Mouse (Mus musculus): ENCODE measurements at regions not wholly inside any gene's neighbourhood (a gene's known extent, or its start where the extent isn't known, plus 50 kb on each side); places are given as distances from the start of the nearest gene placed in this dataset.

DNA sequence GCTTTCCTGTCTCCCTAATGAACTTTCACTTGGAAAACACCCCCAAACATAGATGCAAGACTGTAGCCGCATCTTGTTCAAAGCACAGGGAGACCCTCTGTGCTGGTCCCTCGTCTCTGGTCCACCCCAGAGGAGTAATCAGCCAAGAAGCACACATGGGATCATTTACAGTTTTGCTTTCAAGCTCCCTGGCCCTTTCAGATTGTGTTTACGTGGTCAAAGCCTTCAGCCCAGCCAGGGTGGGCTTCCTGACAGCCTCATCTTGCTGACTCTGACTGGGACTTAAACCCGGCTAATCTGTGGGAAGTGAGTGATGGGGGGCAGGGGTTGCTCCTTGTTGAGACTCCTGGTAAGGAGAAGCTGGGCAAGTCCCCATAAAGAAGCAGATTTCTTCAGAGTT lies 174.8 kb upstream of the Hes1 start:
- H3K4me3 ChIP-seq (ENCODE audit: insufficient read depth, low read length), result no peak overlapping the region
- H3K27ac ChIP-seq (ENCODE audit: insufficient read depth, low read length), result no peak overlapping the region
- TF ChIP-seq POLR2A (IDR thresholded peaks at IDR 0.05; ENCODE audit: extremely low read depth, insufficient read depth, low read length) (no peak), CTCF (IDR thresholded peaks at IDR 0.05; ENCODE audit: extremely low read depth, insufficient read depth, low read length) (no peak)
- no peaks in the 10 kb centered on the region for H3K4me1 ChIP-seq (ENCODE audit: control insufficient read depth, insufficient read depth, low read length)

DNA sequence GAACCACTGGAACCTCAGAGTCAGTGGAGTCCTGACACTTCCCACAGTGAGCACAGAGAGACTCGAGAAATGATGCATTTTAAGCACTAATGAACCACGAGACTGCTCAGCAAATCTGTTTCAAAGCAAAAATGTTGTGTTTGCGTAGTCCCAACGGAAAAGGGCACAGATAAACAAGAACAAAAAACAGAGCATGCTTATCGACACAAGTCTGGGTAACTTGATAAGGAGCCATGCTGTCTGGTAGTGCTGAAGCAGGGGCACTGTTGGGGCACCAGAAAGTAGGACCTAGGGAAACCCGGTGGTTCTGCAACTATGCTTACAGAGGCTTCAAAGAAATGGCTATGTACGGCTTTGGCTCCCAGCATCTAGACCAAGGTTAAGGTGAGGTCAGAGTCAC lies 172.7 kb upstream of the Hes1 start:
- Histone ChIP-seq H3K27ac (ENCODE audit: insufficient read depth, low read length) (no peak overlapping the region), H3K4me3 (ENCODE audit: insufficient read depth, low read length) (no peak overlapping the region), H3K4me1 (ENCODE audit: control insufficient read depth, insufficient read depth, low read length) (peaks cover 3% of the 10 kb centered on the region; the same call in 1 of the 2 replicates)
- no peak for TF ChIP-seq CTCF (IDR thresholded peaks at IDR 0.05; ENCODE audit: extremely low read depth, insufficient read depth, low read length)
- no peak for TF ChIP-seq POLR2A (IDR thresholded peaks at IDR 0.05; ENCODE audit: extremely low read depth, insufficient read depth, low read length)

DNA sequence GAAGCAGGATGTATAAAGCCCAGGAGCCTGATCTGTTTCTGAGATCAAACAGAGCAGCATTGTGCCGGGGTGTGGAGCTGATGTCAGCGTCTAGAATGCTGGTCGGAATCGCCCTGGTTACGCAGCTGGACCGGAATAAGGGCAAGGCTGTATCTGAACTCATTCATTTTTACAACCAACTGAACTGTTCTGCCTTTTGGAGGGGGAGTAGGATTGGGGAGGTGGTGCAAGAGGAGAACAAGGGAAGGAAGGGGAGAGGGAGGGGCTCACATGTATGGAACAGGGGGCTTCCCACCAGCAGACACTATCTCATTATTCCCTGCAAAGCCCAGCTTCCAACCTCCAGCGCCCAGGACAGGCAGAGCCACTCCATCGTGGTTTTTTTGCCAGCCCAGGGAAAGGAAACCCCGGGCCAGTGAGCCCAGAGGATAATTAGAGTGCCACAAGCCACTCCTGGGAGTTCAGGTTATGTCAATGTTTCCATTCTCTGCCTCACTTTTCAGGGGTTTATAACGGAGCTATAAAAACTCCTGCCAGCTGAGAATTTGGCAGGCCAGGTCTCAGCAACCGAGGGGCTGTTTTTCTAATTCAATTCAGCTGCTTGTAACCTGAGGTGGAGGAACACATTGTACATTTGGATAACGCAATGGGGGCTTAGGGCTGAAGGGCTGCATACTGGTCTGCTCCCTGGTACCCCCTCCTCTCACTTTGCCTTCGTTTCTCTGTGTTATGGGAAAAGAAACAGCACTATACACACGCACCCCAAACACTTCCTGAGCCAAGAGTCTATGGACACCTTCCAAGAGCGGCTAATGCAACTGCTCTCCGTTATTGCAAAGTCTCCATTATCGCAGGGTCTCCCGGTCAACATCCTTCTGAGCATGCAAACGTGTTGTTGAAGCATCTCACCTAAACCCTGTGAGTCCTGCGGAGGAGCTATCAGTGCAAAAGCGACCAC lies 170.0 kb upstream of the Hes1 start:
- Histone ChIP-seq H3K27ac (ENCODE audit: insufficient read depth, low read length) (no peak overlapping the region), H3K4me1 (ENCODE audit: control insufficient read depth, insufficient read depth, low read length) (peaks cover 3% of the 10 kb centered on the region; the same call in 1 of the 2 replicates), H3K4me3 (ENCODE audit: insufficient read depth, low read length) (no peak overlapping the region)
- no peak for TF ChIP-seq CTCF (IDR thresholded peaks at IDR 0.05; ENCODE audit: extremely low read depth, insufficient read depth, low read length)
- TF ChIP-seq POLR2A (IDR thresholded peaks at IDR 0.05; ENCODE audit: extremely low read depth, insufficient read depth, low read length), result no peak

DNA sequence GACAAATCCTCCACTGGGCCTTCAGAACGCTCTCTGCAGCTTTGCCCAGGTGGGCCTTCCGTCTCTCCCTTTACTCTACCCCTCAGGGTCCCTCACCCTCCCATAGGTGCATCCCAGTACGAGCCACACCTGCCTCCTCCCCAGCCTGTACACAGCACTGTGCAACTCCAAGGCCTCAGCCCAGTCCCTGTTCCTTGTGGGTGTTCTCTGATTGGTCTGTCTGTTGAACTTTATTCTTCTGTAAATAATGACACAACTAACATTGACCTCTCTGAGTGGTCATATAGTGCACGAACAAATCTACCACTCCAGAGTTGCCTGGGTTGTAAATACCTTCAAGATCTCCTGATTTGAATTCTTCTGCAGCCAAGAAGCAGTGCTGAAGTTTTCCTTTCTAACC lies 167.8 kb upstream of the Hes1 start:
- peaks cover 3% of the 10 kb centered on the region; the same call in 1 of the 2 replicates for H3K4me1 ChIP-seq (ENCODE audit: control insufficient read depth, insufficient read depth, low read length)
- no peak overlapping the region for H3K4me3 ChIP-seq (ENCODE audit: insufficient read depth, low read length)
- H3K27ac ChIP-seq (ENCODE audit: insufficient read depth, low read length), result no peak overlapping the region
- no peak for TF ChIP-seq CTCF (IDR thresholded peaks at IDR 0.05; ENCODE audit: extremely low read depth, insufficient read depth, low read length)
- TF ChIP-seq POLR2A (IDR thresholded peaks at IDR 0.05; ENCODE audit: extremely low read depth, insufficient read depth, low read length), result no peak

DNA sequence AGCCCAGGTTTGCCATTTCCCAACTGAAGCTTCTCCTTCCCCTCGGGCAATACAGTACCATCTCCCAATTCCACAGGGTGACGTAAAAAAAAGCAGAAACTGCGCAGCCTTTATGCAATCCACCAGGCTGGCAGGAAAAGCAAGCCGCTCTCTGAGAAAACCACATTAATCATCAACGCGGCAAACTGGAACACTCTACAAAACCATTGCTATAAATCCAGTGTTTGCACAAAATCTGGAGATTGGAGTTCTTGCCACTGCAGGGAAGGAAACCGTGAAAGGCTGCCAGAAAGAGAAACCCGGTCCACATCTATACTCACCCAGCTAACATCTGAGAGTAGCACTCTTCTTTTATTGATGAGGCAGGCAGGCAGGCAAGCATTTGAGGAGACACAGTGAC lies 160.7 kb upstream of the Hes1 start:
- TF ChIP-seq CTCF (IDR thresholded peaks at IDR 0.05; ENCODE audit: extremely low read depth, insufficient read depth, low read length) (no peak), POLR2A (IDR thresholded peaks at IDR 0.05; ENCODE audit: extremely low read depth, insufficient read depth, low read length) (no peak)
- Histone ChIP-seq H3K4me3 (ENCODE audit: insufficient read depth, low read length) (no peak overlapping the region), H3K4me1 (ENCODE audit: control insufficient read depth, insufficient read depth, low read length) (no peaks in the 10 kb centered on the region), H3K27ac (ENCODE audit: insufficient read depth, low read length) (no peak overlapping the region)

DNA sequence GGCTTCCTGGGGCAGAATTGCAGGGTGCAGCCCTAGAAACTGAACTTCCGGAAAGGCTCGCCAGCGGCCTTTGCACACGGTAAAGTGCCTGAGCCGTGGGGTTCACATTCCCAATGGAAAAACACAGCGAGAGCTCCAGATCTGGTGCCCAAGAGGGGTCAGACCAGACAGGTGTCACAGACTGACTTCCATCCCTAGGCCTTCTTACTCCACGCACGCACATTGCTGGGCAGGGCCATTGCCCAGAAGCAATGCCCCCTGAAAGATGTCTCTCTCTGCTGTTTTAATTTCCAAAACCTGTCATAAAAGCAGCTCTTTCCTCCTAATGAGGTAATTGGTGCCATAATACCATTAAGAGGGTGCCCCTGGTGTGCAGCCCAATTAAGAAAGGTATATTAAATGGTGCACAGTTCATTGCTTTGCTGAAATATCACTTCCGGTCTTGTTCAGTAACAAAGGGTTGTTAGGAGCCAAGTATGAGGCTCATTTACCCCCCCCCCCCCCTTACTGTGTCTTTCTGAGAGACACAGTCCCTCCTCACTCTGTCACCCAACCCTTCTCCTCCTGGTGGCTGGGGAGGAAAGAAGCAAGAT lies 159.9 kb upstream of the Hes1 start:
- H3K4me3 ChIP-seq (ENCODE audit: insufficient read depth, low read length), result no peak overlapping the region
- H3K4me1 ChIP-seq (ENCODE audit: control insufficient read depth, insufficient read depth, low read length), result no peaks in the 10 kb centered on the region
- no peak overlapping the region for H3K27ac ChIP-seq (ENCODE audit: insufficient read depth, low read length)
- TF ChIP-seq CTCF (IDR thresholded peaks at IDR 0.05; ENCODE audit: extremely low read depth, insufficient read depth, low read length), result no peak
- TF ChIP-seq POLR2A (IDR thresholded peaks at IDR 0.05; ENCODE audit: extremely low read depth, insufficient read depth, low read length), result no peak

DNA sequence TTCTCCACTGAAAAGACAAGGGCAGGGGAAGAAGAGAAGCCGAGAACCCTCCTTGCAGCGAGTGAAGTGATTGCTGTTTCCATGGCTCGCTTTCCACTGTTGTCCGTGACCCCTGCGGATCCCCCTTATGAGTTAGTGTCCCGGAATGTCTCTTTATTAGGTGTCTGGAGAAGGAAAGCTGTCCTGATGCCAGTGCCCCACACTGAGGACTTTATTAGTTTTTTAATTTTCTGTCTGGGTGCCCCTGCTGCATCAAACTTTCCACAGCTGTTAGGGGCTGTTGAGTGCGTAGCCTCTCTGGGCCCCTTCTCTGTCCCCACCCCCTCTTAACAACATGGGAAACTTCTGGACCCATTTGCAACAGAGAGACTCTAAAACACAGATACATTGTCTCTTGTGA lies 156.9 kb upstream of the Hes1 start:
- Histone ChIP-seq H3K27ac (ENCODE audit: insufficient read depth, low read length) (no peak overlapping the region), H3K4me1 (ENCODE audit: control insufficient read depth, insufficient read depth, low read length) (no peaks in the 10 kb centered on the region), H3K4me3 (ENCODE audit: insufficient read depth, low read length) (no peak overlapping the region)
- TF ChIP-seq CTCF (IDR thresholded peaks at IDR 0.05; ENCODE audit: extremely low read depth, insufficient read depth, low read length), result no peak
- no peak for TF ChIP-seq POLR2A (IDR thresholded peaks at IDR 0.05; ENCODE audit: extremely low read depth, insufficient read depth, low read length)

DNA sequence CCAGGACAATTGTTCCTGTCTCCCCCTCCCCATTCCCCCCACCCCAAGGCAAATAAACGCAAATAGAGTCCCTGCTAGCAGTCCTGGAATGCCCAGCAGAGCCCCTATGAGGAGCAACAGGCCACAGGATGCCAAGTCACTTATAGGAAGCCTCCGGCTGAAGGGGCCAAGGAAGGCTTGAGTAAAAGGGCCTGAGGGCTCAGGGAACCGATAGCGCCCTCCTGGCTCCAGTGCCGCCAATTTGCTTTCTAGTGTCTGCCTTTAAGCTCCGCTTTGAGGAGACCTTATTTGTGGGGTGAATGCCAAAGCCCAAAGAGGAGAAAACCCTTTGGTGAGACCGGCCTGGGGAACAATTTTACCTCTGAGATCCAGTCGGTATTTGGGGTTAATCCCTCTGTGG lies 156.2 kb upstream of the Hes1 start:
- no peak for TF ChIP-seq CTCF (IDR thresholded peaks at IDR 0.05; ENCODE audit: extremely low read depth, insufficient read depth, low read length)
- TF ChIP-seq POLR2A (IDR thresholded peaks at IDR 0.05; ENCODE audit: extremely low read depth, insufficient read depth, low read length), result no peak
- Histone ChIP-seq H3K4me1 (ENCODE audit: control insufficient read depth, insufficient read depth, low read length) (no peaks in the 10 kb centered on the region), H3K27ac (ENCODE audit: insufficient read depth, low read length) (no peak overlapping the region), H3K4me3 (ENCODE audit: insufficient read depth, low read length) (no peak overlapping the region)

DNA sequence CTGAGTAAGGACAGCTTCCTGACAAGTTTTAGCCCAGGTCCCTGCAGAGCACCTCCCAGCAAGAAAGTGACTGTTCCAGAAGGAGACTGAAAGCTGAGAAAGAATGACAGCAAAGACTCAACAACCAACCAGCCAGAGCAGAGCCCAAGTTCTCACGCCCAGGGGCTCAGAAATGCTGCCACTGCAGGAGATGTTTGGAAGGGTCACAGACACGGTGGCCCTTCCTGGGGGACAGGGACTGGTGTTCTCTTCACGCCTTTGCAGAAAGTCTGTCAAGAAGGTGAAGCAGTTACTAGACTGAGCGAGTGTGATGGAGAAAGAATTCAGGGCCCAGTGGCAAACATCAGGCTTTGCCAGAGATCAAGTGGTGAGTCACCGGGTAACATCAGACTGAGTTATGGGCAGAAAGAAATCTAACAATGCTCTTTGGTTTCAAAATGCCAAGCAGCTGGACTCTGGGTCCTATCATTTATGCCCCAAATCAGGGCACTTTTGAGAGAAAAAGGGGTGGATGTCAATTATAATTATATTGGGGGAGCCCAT lies 154.2 kb upstream of the Hes1 start:
- no peak for TF ChIP-seq CTCF (IDR thresholded peaks at IDR 0.05; ENCODE audit: extremely low read depth, insufficient read depth, low read length)
- no peak for TF ChIP-seq POLR2A (IDR thresholded peaks at IDR 0.05; ENCODE audit: extremely low read depth, insufficient read depth, low read length)
- H3K4me3 ChIP-seq (ENCODE audit: insufficient read depth, low read length), result no peak overlapping the region
- H3K4me1 ChIP-seq (ENCODE audit: control insufficient read depth, insufficient read depth, low read length), result no peaks in the 10 kb centered on the region
- H3K27ac ChIP-seq (ENCODE audit: insufficient read depth, low read length), result no peak overlapping the region

Data from cortical plate, adult 2 months (tissue).